10 mouse cellular contexts compared by ENCODE assay signal in the genomic region with DNA sequence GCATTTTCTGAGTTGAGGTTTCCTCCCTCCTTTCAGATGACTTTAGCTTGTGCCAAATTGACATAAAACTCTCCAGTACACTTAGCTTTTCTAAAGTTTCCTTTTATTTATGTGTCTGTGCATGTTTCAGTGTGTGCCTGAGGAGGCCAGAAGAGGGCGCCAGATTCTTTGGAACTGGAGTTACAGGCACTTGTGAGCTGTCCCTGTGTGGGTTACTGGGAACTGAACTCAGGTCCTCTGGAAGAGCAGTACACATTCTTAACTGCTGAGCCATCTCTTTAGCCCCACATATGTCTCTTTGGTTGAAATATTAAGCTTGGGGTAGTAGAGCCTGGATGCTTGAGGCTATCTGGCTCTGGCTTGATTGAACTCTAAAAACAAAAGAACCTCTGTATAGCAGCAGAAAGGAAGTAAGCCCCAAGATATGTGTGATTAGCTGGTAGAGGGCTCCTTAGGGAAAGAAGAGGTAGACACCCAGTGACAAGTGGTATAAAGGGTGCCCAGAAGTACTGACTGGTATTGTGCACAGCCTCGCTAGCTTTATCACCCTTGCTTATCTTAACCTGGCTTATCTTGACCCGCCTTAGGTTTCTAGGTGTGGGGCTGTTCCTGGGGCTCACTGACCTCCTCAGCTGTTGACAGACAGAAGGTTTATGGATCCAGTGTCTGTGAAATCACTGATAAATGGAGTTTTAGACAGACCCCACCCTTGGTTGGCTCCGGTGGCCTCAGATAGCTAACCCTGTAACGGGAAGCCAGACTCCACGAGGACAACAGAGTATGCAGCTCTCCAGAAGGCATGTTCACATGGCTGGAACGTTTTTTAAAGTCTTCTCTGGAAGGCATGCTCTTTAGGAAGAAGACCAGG. TPM values are rescaled to one million over a fixed set of nuclear protein-coding genes. Genes with fewer than 3 reads are reported as not detected.
A peak's percentile ranks its signal among the peaks of the same experiment; 100 is the strongest.
DNase-seq lines count a peak whose midpoint lies in the region; ATAC-seq and TF ChIP-seq lines count a peak whose summit lies in the region.
"Had no signal": no experiment of that assay in that cellular context is flagged by ENCODE, and none has a peak within 500 bp of the region (broad histone marks: within the 10 kb centered on the region; RNA-seq: fewer than 3 reads in every experiment).

No protein-coding gene starts in this region.

- H3K9ac ChIP-seq in lung, postnatal 0 days (replicated peaks; ENCODE audit: low read depth), result no peak overlapping the region

- no peak overlapping the region for H3K4me2 ChIP-seq in lung, postnatal 0 days (replicated peaks; ENCODE audit: low read depth, low read length)

- ATAC-seq in lung, postnatal 0 days, result no peak

- H3K36me3 ChIP-seq in lung, postnatal 0 days (ENCODE audit: insufficient read depth, low read length), result no peaks in the 10 kb centered on the region

- no peak overlapping the region for H3K27ac ChIP-seq in lung, postnatal 0 days (ENCODE audit: low read length)

- peak; percentile 8 for DNase-seq in lung, postnatal 0 days (ENCODE audit: low spot score)
- DNase-seq in lung, postnatal 36 days, result no peak
- DNase-seq in R1 (ENCODE audit: low read depth, low spot score), result peak; percentile 69
- peak; percentile 14 for DNase-seq in forelimb bud, embryonic 11.5 days (ENCODE audit: low read depth, low spot score)
- peak; percentile 59 to 69 for DNase-seq in spleen, postnatal 4 days (ENCODE audit: low spot score in 2 of 2)
- DNase-seq in kidney, adult 8-10 months, result no peak
- DNase-seq in frontal cortex, postnatal 10 days (ENCODE audit: low spot score in 2 of 2), result no peak
- DNase-seq: cerebellum, adult 18-20 months; heart, postnatal 36 days had no signal

- no peaks in the 10 kb centered on the region for H3K27me3 ChIP-seq in lung, postnatal 0 days (replicated peaks; ENCODE audit: insufficient read depth, low read length)

- TF ChIP-seq CTCF in lung, postnatal 0 days (IDR thresholded peaks at IDR 0.05), result peak; percentile 44

- no peaks in the 10 kb centered on the region for H3K9me3 ChIP-seq in lung, postnatal 0 days (ENCODE audit: low read length)

- no peak overlapping the region for H3K4me3 ChIP-seq in lung, postnatal 0 days (ENCODE audit: low read depth, low read length)
- H3K4me3 ChIP-seq: megakaryocyte, embryonic 14.5 days had no signal

- 12% methylated on average over 7 of the region's 7 CpGs for WGBS in lung, postnatal 0 days

- TF ChIP-seq EP300 in lung, postnatal 0 days (IDR thresholded peaks at IDR 0.05), result no peak

- H3K4me1 ChIP-seq in lung, postnatal 0 days (ENCODE audit: insufficient read depth, low read depth, low read length), result no peaks in the 10 kb centered on the region
- H3K4me1 ChIP-seq: megakaryocyte, embryonic 14.5 days had no signal

RNA-seq across cellular contexts. Expression of gene Sh3bp5l, which starts 22.4 kb away (rescaled TPM):
- polyA plus RNA-seq in lung, postnatal 0 days (2015; fragmentation: Nextera tagmentation; extraction: Ambion mirVana), result 33.7 and 38.0 TPM in 2 replicates

RNA-seq across cellular contexts. Expression of gene Zfp672, which starts 22.8 kb away (rescaled TPM):
- polyA plus RNA-seq in lung, postnatal 0 days (2015; fragmentation: Nextera tagmentation; extraction: Ambion mirVana), result 32.0 and 34.7 TPM in 2 replicates

RNA-seq across cellular contexts. Expression of gene Lypd8, which starts 25.9 kb away (rescaled TPM):
- not detected in 2 replicates for polyA plus RNA-seq in lung, postnatal 0 days (2015; fragmentation: Nextera tagmentation; extraction: Ambion mirVana)

RNA-seq across cellular contexts. Expression of gene Zfp692, which starts 46.0 kb away (rescaled TPM):
- polyA plus RNA-seq in lung, postnatal 0 days (2015; fragmentation: Nextera tagmentation; extraction: Ambion mirVana), result 5.6 and 7.1 TPM in 2 replicates

Comparison
In these comparisons a context has a peak if more than half of its experiments do, and no peak if none do; other contexts are left out.
1. DNase-seq: peak in lung, postnatal 0 days (single experiment), R1 (single experiment), forelimb bud, embryonic 11.5 days (single experiment) and spleen, postnatal 4 days (2 of 2); none in lung, postnatal 36 days (single experiment), kidney, adult 8-10 months (0 of 2) and frontal cortex, postnatal 10 days (0 of 2).